Mouse (Mus musculus) adrenal gland, adult 2 months (tissue): ENCODE data around the gene Adcy5. TPM values are rescaled to one million over a fixed set of nuclear protein-coding genes. Genes with fewer than 3 reads are reported as not detected.

Experiments used
- DNase-seq: peaks from one replicate; pipeline ENCODE4 v3.0.0; 2021
- long read RNA-seq: library from polyadenylated mRNA; stranded (forward); transcript quantifications from one replicate; pipeline ENCODE4 v2.0.0, GENCODE M21; 2021
- polyA plus RNA-seq: library from polyadenylated mRNA; depleted of rRNA; stranded (reverse); fragments of >200 nt; gene quantifications from 2 replicates; pipeline ENCODE4 v1.2.3, GENCODE M21; 2012; rRNA removed
- total RNA-seq, 2 experiments: library from RNA; stranded (reverse); gene quantifications; 2 replicates each; pipeline ENCODE4 v1.2.3; 2021

Adcy5 gene
- 10 to 100 TPM in 1 of 2 experiments, 1 to 10 TPM in 1; 9.1 to 21.7 TPM for total RNA-seq
- 17.1 and 32.8 TPM in 2 replicates for polyA plus RNA-seq
- long read RNA-seq, full-length matches to known transcripts: 11 of 20 reads
- long read RNA-seq, partial matches to known transcripts: 5 of 20 reads
- long read RNA-seq, other reads (novel, unspliced or antisense): 4 of 20 reads

GRCm38 (mm10) chr16:35154641-35155390 is at the start of gene Adcy5:
TSS of gene Adcy5 (plus strand) at chr16:35154877.
- DNase-seq: peak; percentile 41

- no peak for DNase-seq
These were observed 46.7 kb upstream of the Adcy5 start for GRCm38 (mm10) chr16:35107985-35108384.

DNA sequence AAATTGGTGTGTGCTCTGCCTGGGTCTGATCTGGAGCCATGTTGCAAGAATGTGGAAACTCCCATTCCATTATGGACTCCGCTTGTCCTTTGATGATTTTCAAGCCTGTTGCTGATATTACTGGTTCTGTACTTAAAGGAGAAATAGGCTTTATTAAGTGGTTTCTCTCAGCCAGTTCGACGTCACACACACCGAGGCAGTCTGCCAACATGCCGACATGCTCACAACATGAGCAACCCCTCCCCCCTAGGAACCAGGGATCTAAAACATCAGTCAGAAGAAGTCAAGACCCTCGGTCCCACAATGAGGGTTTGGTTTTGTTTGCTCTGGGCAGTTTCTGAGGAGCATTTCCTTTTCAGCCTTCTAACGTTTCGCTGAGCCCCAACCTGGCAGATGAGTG is 45.5 kb upstream of the Adcy5 start:
- no peak for DNase-seq

GRCm38 (mm10) chr16:35109656-35110291 is 44.9 kb upstream of the Adcy5 start:
- no peak for DNase-seq

GRCm38 (mm10) chr16:35110410-35111142 is 44.1 kb upstream of the Adcy5 start:
- peak; percentile 86 for DNase-seq

DNA sequence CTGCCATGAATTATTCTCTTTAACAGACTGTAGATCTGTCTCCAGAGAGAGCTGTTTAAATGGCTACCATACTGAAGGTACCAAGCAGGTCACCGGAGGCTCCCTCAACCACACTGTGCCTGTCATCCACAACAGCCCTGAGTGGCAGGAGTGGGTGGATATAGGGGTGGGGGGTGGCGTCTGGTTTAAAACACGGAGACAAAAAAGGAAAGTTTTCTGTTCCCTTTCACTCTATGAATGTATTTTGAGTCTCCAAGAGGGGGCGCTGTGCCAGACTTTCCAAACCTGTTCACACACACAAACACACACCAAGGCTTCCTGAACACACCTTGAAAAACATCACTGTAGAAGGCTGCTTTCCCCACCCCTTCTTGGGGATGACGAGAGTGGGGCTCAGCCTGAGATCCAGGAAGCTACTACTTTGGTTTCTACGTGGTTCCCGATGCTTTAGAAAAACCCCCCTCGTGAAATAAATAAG is 43.5 kb upstream of the Adcy5 start:
- DNase-seq: no peak

GRCm38 (mm10) chr16:35113496-35113895 is 41.2 kb upstream of the Adcy5 start:
- DNase-seq: no peak

DNA sequence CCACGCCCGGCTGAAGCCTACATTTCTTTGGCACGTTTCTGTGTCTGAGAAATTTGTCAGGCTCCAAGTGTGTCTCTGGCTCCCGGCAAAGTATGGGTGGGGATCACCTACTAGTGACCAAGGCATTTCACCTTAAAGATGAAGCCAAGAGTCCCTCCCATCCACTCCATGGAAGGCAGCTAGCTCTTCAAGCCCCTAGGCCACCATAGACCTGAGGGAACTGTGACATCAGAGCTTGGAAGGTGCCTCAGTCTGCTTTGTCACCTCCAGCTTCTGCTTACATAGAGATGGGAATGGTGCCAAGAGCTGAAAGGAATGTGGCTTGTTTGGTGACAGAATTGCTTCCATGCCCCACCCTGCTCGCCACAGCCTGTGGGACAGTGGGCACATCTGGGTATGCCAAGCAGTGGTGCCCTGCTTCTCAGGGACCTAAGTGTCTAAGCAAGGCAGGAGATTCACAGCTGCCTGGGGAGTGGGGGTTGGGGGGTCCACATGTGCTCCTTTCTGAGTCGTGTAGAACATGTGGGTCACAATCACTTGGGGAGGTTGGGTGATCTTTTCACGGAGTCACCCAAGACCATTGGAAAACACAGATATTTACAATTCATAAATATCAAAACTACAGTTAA is 38.2 kb upstream of the Adcy5 start:
- DNase-seq: no peak

GRCm38 (mm10) chr16:35117436-35117835 is 37.2 kb upstream of the Adcy5 start:
- no peak for DNase-seq

DNA sequence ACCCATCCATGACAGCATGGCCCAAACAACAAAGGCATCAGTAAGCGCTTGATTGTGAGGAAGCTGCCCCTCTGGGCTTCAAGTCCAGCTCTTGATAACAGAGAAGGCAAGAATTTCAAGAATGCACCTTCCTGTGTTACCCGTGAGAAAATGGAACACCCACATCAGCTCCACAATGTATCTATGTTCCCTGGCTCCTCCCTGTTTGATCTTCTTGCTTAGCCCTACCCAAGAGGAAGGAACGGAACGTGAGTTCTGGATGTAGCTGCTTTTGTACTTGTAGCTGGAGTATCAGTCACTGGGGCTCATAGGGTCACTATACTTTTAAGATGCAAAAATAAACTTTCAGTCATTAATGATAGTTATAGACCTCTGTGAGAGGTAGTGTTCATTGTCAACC is 34.1 kb upstream of the Adcy5 start:
- DNase-seq: no peak

GRCm38 (mm10) chr16:35127270-35127669 is 27.4 kb upstream of the Adcy5 start:
- DNase-seq: no peak

DNA sequence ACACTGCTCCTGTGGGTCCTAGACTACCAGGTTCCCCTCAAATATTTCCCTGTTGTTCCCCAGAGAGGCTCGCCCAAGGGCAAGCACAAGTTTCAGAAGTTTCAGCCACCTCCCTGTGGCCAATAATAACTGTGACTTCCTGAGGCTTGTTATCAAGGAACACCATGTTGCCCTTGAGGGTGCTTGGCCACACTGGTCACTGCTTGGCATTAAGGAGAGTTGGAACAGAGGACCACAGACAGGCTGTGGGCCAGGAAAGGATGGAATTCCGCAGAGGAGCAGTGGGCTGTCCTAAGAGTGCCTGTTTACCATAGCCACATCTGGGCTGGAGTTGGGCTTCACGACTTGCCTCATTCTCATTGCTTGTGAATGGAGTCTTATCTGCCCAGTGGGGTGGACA is 24.5 kb upstream of the Adcy5 start:
- DNase-seq: no peak

DNA sequence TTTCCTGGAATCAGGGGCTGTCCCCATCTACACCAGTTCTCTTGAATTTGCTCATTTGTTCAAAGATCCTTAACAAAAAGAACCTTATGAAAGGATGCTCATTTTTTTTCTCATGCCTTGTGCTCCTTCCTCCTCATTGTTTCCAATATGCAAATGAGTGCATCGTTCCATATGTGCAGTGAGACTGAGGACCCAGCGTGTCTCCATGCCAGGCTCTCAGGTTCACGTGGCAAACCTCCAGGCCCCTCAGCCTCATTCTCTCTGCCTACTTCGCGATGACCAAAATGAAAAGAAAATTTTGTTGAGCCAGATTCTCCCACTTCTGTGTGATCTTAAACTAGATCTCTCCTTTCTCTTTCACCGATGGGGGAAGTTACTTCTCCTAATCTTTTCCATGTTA is 15.3 kb upstream of the Adcy5 start:
- DNase-seq: no peak

DNA sequence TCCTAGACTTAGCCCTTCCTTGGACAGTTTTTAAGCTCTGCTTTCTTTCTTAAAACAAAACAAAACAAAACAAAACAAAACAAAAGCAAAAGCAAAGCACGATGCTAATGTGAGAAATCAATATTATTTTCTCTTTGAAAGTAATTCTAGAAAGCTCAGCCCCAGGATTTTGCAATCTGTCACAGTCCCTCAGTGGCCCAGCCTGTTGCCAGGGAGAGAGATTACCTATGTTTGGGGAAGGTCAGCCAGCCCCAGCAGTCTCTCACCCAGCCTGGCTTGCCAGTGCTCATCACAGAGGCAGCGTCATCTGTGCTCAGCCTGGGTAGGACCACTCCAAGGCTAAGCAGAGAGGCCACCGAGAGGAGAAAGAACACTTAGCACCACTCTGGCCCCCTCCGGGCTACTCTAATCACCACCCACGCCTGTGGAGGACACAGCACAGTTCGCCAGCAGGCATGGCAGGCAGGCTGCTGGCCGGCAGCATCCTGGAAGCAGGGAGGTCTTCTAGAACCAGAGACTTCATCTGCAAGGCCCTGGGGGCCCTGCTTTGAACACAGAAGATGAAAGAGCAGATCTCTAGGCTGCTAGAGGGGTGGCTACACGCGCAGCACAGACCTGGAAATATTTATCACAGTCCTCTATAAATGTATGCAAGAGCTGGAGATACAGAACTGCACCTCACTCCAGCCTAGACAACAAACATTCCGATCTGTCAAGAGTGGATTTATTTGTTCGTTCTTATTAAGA is 14.6 kb upstream of the Adcy5 start:
- DNase-seq: peak; percentile 37

- no peak for DNase-seq
These were observed 14.1 kb upstream of the Adcy5 start for GRCm38 (mm10) chr16:35140620-35140975.

DNA sequence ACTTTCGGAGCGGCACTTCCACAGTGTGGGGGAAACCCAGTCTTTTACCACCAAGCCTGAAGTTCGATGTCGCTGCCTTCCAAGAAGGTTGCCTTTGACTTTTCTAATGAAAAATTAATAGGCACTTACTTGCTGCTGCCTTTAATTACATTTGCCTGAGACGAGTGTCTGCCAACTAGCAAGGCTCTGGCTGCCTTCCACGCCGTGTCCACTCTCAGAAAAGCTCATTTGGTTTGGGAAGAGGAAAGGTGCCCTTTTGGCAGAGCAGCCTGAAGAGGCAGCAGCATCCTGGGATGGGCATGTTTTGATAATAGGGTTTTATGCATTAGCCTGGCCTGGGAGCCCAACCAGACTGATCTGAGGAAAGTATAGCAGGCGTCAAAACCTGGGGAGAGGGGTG is 12.8 kb upstream of the Adcy5 start:
- no peak for DNase-seq

GRCm38 (mm10) chr16:35146153-35146552 is 8.5 kb upstream of the Adcy5 start:
- no peak for DNase-seq

GRCm38 (mm10) chr16:35153146-35153755 is 1.4 kb upstream of the Adcy5 start:
- peak; percentile 9 for DNase-seq

- DNase-seq: peak; percentile 42
These were observed 434 bp upstream of the Adcy5 start for GRCm38 (mm10) chr16:35154245-35154640.

DNA sequence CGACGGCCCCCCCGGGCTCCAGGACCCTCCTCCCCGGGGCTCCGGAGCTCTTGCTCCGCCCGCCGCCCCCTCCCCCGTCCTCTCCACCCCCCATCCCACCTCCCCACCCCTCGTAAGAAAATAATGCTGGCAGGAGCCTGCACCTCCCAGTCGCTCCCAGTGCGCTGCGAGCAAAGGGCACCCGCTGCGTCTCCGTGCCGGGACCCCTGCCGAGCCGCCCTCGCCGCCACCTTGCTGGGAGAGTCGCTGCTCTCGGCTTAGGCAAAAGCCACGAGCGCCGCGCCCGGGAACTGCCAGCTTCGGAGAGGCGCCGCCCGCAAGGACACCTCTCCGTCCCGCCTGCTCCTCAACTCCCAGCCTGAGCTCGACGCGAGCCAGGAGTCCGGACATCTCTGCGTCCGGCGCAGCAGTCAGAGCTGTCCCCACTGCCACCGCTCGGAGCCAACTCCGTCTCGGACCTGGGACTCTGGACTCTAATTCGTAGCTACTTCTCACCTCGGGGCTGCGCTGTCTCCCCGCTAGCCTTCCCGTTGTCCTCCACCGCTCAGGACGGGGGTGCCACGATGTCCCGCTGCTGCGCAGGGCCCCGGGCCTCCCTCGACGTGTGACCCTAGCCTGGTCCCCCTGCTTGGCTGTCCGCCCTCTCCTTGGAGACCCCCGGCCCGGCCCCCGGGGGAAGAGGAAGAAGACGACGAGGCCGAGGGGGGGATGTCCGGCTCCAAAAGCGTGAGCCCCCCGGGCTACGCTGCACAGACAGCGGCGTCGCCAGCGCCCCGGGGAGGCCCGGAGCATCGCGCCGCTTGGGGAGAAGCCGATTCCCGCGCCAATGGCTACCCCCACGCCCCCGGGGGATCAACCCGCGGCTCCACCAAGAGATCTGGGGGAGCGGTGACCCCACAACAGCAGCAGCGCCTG is 971 bp downstream of the Adcy5 start:
- DNase-seq: peak; percentile 74
